Mouse (Mus musculus): ENCODE measurements around the gene Gm43191.

Gene Gm43191

DNA sequence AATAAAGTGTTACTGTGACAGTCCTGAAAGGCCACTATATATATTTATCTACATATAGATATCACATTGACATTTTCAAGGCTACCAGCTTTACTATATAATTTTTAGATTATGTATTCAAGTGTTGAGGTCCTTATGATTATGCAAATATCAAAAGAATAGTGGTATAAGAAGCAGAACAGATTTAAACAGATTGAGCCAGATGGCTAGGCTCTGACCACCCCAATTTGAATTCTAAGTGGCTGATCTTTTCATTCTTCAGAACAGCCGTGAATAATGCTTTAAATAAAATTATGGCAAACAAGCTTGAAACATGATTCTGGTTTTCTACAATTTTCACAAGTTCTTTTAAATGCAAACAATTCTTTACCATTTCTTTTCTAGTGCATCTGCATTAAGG lies 49.6 kb downstream of the Gm43191 start:
- DNase-seq (ENCODE audit: low read depth in 1 of 2, low spot score in 2 of 2): no peak

DNA sequence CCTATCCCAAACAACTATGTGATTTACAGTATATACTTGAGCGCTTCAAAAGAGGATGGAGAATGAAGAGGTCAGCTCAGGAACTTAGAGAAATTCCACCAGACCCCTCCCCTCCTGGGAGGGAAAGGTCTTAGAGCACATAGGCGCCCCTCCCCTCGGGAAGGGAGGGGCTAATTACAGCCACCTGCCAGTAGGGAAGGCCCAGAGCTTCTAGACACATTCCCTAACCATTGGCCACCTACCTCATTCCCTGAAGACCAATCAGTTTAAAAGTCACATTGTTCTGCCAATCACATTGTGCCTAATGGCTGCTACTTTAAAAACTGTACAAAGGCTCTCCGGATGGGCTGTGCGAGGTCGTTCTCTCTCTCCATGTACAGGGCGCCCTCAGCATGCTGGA lies 58.4 kb downstream of the Gm43191 start:
- DNase-seq (ENCODE audit: low read depth in 1 of 2, low spot score in 2 of 2): no peak

DNA sequence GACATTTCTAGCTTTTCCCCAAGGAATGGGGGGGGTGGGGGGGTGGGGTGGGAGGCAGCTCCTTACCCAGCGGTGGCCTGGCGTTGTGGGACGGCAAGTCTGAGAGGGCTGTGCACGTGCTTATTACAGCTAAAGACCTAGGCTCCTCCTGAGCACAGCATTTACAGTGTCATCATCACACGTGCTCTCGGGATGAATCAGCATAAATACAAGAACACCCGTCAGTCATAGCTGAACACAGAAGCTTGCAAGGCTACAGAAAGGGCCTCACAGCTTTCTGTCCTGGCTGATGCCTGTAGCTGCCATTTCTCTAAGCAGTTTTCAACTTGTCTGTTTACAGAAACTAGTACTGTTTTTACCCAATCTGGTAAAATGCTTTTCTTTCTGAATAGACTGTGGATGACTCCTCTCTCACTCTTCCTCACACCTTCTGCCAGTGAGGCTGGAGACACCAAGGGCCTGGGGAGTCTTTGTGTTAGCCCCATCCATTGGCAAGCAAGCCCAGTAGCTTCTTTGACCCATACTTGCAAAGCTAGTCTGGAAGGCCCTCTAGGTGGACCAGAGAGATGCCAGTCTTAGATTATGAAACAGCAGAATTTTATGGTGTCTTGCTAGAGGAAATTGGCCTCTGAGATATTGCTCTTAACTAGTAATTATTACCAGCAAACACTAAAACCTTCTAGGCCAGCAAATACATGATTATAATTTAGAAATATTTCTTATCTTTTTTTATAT lies 60.3 kb downstream of the Gm43191 start:
- no peak for DNase-seq (ENCODE audit: low read depth in 1 of 2, low spot score in 2 of 2)

DNA sequence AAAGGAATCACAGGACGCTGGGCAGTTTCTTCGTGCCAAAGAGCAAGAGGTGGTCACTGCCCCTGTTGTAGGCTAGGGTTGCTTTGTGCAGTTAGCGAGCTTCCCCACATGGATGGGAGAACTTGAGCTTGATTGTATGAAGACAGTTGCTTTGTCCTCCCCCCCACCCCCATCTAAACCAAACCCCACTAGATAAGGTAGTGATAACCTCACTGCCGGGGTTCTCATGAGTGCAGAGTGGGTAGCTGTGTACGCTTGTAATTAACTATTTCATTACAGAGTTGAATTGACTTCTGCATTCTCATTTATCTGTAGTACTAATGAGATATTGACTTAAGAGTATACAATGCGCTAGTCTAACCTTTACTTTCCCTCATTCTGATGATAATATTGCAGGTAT lies 62.2 kb downstream of the Gm43191 start:
- no peak for DNase-seq (ENCODE audit: low read depth in 1 of 2, low spot score in 2 of 2)

DNA sequence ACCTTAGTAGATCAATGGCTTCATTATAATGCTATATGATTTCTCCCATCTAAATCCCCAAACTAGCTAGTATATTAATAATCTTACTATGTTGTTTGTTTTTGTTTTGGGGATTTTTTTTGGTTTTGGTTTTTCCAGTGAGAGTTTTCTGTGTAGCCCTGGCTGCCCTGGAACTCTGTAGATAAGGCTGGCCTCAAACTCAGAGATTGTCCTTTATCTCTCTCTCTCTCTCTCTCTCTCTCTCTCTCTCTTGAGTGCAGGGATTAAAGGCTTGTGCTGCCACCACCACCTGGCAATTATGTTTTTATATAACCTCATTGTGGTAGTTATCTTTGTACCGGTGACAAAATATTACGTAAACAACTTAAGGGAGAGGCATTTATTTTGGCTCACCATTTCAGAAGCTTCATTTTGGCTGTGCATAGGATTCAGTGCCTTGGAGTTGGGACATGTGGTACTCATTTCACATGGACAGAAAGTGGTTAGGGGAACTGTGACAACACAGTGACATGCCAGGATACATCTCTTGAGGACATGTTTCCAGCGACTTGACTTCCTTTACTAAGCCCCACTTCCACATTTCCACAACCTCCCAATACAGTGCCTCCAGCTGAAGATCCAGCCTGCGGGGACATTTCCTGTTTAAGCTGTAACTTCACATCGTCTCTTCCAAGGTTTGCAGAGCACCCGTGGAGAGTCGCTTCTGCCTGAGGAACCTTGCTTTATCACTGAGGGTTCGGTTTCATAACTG lies 65.6 kb downstream of the Gm43191 start:
- DNase-seq (ENCODE audit: low read depth in 1 of 2, low spot score in 2 of 2): no peak

DNA sequence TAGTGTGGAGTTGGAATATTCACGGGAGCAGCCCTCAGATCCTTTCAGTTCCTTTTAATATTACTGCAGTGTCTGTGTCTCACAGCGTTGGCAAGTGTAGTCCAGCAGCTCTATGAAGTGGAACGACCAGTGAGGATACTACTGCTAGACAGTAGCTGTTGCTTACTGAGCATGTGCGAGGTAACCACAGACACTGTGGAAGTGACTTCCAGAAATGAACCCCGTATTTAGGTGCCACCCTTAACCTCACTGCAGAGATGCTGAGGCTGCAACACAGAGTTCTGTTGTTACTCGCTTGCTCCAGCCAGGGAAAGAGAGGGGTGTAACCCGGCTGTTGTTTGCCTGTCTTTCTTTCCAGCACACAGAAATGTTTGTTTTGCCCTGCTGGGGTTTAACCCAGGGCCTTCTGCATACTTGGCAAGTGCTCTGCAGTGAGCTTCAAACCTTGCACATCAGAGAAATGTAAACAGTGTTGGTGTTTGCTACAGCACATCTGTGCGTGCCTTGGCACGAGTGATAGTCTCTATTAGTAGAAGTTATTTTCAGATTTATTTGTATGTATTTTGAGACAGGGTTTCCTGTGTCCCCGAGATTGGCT lies 66.7 kb downstream of the Gm43191 start, which contains the start of gene Trmt13:
Gene Trmt13 (minus strand): TSS at position 293 of the 598 bp plus-strand sequence.
- no peak for DNase-seq (ENCODE audit: low read depth in 1 of 2, low spot score in 2 of 2)

DNA sequence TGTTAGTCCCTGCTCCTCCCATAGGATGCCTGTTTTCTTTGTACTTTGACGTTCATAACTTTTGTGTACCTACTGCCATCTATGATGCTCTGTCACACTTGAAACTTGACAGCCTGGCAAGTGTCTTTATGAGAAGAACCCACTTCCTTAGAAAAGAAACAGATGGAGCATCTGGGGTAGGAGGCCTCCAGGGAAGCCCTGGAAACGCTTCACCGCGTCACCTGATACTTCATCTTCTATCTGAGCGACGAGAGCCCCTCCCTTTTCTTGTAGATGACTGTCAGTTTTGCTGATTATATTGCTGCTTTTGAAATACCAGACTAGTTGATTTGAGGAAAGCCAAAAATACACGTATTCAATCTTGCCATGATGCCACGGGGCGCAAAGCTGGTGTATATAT lies 76.5 kb downstream of the Gm43191 start:
- DNase-seq (ENCODE audit: low read depth in 1 of 2, low spot score in 2 of 2): no peak

DNA sequence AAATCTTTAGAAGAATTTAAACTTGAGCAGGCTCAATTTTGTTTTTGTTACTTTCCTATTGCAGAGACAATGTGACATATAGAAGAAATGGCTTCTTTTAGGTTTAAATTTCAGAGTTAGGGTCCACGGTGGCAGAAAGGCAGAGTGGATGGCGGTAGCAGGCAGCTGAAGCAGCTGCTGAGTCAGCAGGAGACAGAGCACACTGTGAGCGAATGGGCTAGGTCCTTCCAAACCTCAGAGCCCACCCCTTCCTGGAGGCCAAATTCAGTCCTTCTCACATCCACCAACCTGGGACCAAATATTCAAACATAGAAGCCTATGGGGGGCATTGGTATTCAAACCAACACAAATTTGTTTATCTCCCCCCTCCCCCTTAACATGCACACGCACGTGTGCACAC lies 79.3 kb downstream of the Gm43191 start:
- no peak for DNase-seq (ENCODE audit: low read depth in 1 of 2, low spot score in 2 of 2)

DNA sequence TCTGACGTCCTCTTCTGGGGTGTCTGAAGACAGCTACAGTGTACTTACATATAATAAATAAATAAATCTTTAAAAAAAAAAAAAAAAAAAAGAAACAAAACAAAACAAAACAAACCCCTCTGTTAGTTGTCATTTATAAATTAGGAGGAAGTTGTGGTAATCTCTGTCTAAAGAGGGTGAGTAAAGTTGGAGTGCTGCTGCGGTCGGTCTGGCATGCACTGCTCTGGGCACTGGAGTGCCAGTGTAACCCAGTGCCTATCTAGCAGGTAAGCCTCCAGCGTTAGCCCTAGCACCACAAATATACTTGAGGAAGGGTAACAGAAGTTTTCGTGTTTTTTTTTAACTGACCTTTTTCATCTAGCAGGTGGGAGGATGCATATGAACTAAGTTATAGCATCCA lies 80.1 kb downstream of the Gm43191 start:
- DNase-seq (ENCODE audit: low read depth in 1 of 2, low spot score in 2 of 2): no peak

DNA sequence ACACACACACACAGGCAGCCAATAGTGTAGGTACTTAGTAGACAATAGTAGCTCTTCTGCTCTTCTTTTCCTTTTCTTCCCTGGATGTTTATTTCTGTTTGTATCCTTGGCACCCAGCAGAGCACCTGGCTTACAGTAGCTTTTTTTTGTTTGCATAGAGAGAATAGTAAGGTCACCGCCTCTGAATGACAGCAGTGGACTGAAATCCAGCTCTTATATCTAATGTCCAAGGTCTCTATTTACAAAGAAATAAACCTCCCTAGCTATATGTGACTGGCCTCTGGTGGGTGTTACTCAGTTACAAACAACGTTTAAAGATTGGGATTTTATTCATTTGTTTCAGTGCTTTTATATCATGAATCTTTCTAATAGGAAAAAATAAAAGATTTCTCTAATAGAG lies 81.4 kb downstream of the Gm43191 start:
- DNase-seq (ENCODE audit: low read depth in 1 of 2, low spot score in 2 of 2): no peak

DNA sequence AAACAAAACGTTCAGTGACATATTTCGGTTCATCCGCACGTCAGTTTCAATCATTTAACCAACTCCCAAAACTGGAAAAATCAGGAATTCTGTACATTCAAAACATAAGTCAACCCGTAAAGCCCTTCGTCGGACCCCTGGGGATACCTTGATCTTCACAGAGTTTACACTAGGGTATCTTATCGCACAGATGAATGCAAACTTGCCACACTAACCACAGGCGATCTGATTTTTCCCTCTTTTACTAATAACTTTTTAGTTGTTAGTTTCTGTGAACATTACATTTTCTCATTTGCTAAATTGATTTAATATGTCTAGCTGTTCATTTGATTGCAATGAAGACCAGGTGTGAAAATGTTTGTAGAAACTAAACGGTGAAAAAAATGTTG lies 85.5 kb downstream of the Gm43191 start:
- DNase-seq (ENCODE audit: low read depth in 1 of 2, low spot score in 2 of 2): no peak

DNA sequence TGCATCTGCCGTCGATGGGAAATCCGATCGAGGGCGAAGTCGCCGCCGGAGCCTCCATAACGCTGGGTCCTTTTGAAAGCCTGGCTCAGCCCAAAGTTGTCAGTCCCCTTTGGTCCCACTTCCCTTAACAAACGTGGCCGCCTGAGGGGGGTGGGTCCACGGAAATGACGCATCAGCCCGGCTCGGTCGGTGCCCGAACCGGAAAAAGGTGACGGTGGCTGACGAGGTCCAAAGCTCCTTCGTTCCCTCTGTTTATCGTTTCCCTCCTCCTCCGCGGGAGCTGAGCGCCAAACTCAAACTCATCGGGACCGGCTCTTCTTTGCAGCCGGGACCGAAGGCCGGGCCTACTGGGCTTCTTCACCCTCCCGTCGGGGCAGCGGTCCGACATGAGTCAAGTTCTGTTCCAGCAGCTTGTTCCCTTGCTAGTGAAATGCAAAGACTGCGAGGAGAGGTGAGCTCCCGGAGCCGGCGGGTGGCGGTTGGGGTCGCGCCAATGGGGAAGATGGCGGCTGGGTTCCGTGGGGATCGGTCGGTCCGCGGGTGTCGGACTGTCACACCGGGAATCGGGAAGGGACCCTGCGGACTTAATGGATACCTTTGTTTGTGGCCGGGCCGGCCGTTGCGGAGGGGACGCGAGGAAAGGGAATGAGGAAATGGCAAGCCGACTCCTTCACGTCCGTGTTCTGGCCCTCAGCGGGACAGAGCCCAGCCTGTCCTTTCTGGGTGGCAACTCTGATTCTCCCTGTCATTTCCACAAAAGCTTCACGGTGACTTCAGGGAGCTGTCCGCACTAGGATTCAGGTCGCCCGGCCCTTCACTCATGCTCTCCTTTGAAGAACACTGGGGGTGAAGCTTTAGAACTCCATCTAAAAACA lies 86.1 kb downstream of the Gm43191 start, which contains the start of gene Sass6:
Gene Sass6 (plus strand): TSS at position 255 of the 875 bp plus-strand sequence.
- DNase-seq (ENCODE audit: low read depth in 1 of 2, low spot score in 2 of 2): peak; percentile 89 to 93

DNA sequence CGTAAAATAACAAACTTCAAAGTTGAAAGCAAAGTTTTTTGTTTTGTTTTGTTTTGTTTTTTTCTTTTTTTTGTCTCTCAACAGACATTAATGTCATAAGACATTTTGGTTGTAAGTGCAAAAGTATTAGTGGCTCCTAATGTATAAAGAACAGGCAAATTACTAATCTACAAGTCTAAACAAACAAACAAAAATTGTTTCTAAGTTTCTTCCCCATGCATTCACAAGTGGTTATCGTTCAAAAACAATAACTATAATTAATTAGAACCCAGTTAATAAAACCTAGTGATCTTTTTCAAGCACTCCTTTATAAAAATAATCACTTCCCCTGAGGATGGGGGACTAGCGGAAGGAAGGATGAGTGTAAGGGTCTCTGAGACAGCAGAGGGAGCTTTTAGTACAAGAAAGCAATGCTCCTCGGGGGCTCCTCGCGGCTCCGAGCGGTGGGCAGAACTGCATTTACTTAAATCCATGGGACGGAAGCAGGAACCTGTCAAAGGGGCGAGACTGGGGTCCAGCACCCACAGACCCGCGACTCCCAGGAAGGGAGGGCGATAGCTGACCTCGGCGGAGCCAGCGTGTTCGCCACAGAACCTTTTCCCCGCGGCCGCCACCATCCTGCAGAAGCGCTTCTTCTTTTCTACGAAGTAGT lies 86.9 kb downstream of the Gm43191 start:
- no peak for DNase-seq (ENCODE audit: low read depth in 1 of 2, low spot score in 2 of 2)

Data from monocyte, adult 2 months (primary cell).